Mouse (Mus musculus) ovary, adult 18-20 months (tissue): ENCODE measurements around the gene Krt24.

Experiments used
- DNase-seq: peaks from one replicate; pipeline ENCODE4 v3.0.0; 2022; ENCODE audit warnings: low spot score, mixed read lengths

Gene Krt24

GRCm38 (mm10) chr11:99284833-99285312 is at the start of gene Krt24:
Gene Krt24 (minus strand): TSS chr11:99285262.
- no peak for DNase-seq

- no peak for DNase-seq
Observed at GRCm38 (mm10) chr11:99333426-99333825, 48.4 kb upstream of the Krt24 start.

GRCm38 (mm10) chr11:99329655-99330054 is 44.6 kb upstream of the Krt24 start:
- DNase-seq, result no peak

GRCm38 (mm10) chr11:99322851-99323250 is 37.8 kb upstream of the Krt24 start, which contains the start of gene Krt25:
Gene Krt25 (minus strand): TSS chr11:99322951.
- DNase-seq, result no peak

GRCm38 (mm10) chr11:99321094-99321493 is 36.0 kb upstream of the Krt24 start:
- DNase-seq, result no peak

GRCm38 (mm10) chr11:99319127-99319526 is 34.1 kb upstream of the Krt24 start:
- DNase-seq, result no peak

GRCm38 (mm10) chr11:99316543-99316942 is 31.5 kb upstream of the Krt24 start:
- no peak for DNase-seq

- no peak for DNase-seq
Observed at GRCm38 (mm10) chr11:99314594-99314993, 29.5 kb upstream of the Krt24 start.

- DNase-seq, result no peak
Observed at GRCm38 (mm10) chr11:99310882-99311281, 25.8 kb upstream of the Krt24 start.

- no peak for DNase-seq
Observed at GRCm38 (mm10) chr11:99307579-99307978, 22.5 kb upstream of the Krt24 start.

GRCm38 (mm10) chr11:99295039-99295438 is 10.0 kb upstream of the Krt24 start:
- DNase-seq, result no peak

- no peak for DNase-seq
Observed at GRCm38 (mm10) chr11:99292846-99293245, 7.8 kb upstream of the Krt24 start.

- DNase-seq, result no peak
Observed at GRCm38 (mm10) chr11:99284011-99284410, 1.1 kb downstream of the Krt24 start.

- no peak for DNase-seq
Observed at GRCm38 (mm10) chr11:99283334-99283733, 1.7 kb downstream of the Krt24 start.

GRCm38 (mm10) chr11:99281116-99281515 is 3.9 kb downstream of the Krt24 start:
- DNase-seq, result no peak

- DNase-seq, result no peak
Observed at GRCm38 (mm10) chr11:99279986-99280385, 5.1 kb downstream of the Krt24 start.

GRCm38 (mm10) chr11:99276786-99277185 is 8.3 kb downstream of the Krt24 start:
- no peak for DNase-seq

GRCm38 (mm10) chr11:99275624-99276023 is 9.4 kb downstream of the Krt24 start:
- no peak for DNase-seq

GRCm38 (mm10) chr11:99272721-99273120 is 12.3 kb downstream of the Krt24 start:
- no peak for DNase-seq

- no peak for DNase-seq
Observed at GRCm38 (mm10) chr11:99269192-99269591, 15.9 kb downstream of the Krt24 start.

GRCm38 (mm10) chr11:99265796-99266195 is 19.3 kb downstream of the Krt24 start:
- no peak for DNase-seq

- DNase-seq, result no peak
Observed at GRCm38 (mm10) chr11:99265220-99265619, 19.8 kb downstream of the Krt24 start.

- no peak for DNase-seq
Observed at GRCm38 (mm10) chr11:99256213-99256612, 28.8 kb downstream of the Krt24 start.

GRCm38 (mm10) chr11:99255316-99255715 is 29.7 kb downstream of the Krt24 start:
- DNase-seq, result no peak

GRCm38 (mm10) chr11:99253893-99254292 is 31.2 kb downstream of the Krt24 start:
- no peak for DNase-seq
